Mouse (Mus musculus) thymus, adult 2 months (tissue): ENCODE data around the gene Hnrnpc.

Source experiments
- CTCF ChIP-seq: fragments of 200-500 bp; IDR thresholded peaks from 2 replicates; pipeline ENCODE4 v1.5.1; 2012; ENCODE audit warnings: mild to moderate bottlenecking, control low read depth, low read length, moderate library complexity, borderline replicate concordance; ENCODE audit not compliant: control insufficient read depth, poor library complexity, insufficient read depth; ENCODE audit errors: extremely low read depth
- POLR2A ChIP-seq: fragments of 200-500 bp; IDR thresholded peaks from 2 replicates; pipeline ENCODE4 v1.6.1; 2012; ENCODE audit warnings: mild to moderate bottlenecking, low read length, control low read depth, moderate library complexity; ENCODE audit not compliant: control insufficient read depth, poor library complexity, insufficient read depth; ENCODE audit errors: extremely low read depth

GRCm38 (mm10) chr14:52044901-52045678, 58.7 kb downstream of the Hnrnpc start:
- TF ChIP-seq POLR2A (no peak), CTCF (no peak)
